Mouse (Mus musculus): ENCODE results near the gene Fam114a1. TPM values are rescaled to one million over a fixed set of nuclear protein-coding genes. Genes with fewer than 3 reads are reported as not detected.
A peak's percentile ranks its signal among the peaks of the same experiment; 100 is the strongest.

Gene Fam114a1
- polyA plus RNA-seq, 1 experiment from 2014 or later: 4.5 TPM

- Histone ChIP-seq H3K9ac (ENCODE audit: low read length) (no peak overlapping the region), H3K36me3 (ENCODE audit: control insufficient read depth, insufficient read depth, low read length) (no peaks in the 10 kb centered on the region), H3K4me3 (ENCODE audit: low read depth, low read length) (no peak overlapping the region), H3K4me1 (ENCODE audit: control insufficient read depth, insufficient read depth, low read length) (peaks cover 4% of the 10 kb centered on the region; the same call in 1 of the 2 replicates), H3K4me2 (ENCODE audit: low read length) (no peak overlapping the region), H3K27ac (ENCODE audit: low read depth, low read length) (no peak overlapping the region; the same call in 1 of the 2 replicates), H3K27me3 (replicated peaks; ENCODE audit: control insufficient read depth, insufficient read depth, low read length) (no peaks in the 10 kb centered on the region), H3K9me3 (replicated peaks; ENCODE audit: control insufficient read depth, low read length) (no peaks in the 10 kb centered on the region)
- DNase-seq (ENCODE audit: low spot score): peak; percentile 83
- peak; percentile 71 for ATAC-seq
- WGBS: 47% methylated on average over 7 of the region's 7 CpGs
Observed at GRCm38 (mm10) chr5:65019823-65020222, 50.0 kb downstream of the Fam114a1 start.

DNA sequence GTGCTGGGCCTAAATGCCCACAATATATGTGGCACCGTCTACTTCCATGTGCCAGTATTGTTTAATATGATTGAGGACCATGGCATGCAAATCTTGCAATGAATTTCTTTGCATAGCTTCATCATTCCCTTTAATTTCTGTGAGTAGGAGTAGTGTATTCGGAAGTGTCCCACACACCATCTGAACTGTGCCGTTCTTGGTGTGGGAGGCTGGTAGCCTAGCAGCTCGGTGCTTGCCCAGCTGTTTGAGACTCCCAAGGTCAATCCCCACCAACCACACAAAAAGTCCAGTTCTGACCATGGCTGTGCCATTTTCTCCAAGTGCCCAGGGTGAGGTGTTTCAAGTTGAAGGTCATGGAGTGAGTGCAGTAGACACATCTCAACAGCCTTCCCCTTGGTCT lies 52.1 kb downstream of the Fam114a1 start:
- ATAC-seq (no peak), DNase-seq (ENCODE audit: low spot score) (no peak)
- peaks cover 4% of the 10 kb centered on the region; the same call in 1 of the 2 replicates for H3K4me1 ChIP-seq (ENCODE audit: control insufficient read depth, insufficient read depth, low read length)

DNA sequence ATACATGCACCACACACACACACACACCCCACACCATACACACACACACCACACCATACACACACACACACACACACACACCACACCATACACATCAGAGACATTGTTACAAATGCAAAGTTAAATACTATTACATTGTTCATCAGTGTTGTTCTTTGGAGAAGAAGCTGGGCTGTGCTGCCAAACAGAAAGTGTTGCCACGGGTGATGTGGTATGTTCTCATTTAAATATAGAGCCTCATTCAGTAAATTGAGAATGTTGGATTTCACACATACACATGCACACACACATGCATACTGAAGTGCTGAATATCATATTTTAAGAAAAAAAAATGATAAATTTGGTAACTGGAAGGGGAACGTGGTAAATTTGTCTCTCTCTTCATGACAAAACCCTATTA lies 54.8 kb downstream of the Fam114a1 start:
- no peak overlapping the region for H3K4me3 ChIP-seq (ENCODE audit: low read depth, low read length)
- ATAC-seq: no peak
- no peak overlapping the region for H3K4me2 ChIP-seq (ENCODE audit: low read length)
- no peak overlapping the region for H3K27ac ChIP-seq (ENCODE audit: low read depth, low read length)
- peaks cover 11% of the 10 kb centered on the region; the same call in 1 of the 2 replicates for H3K4me1 ChIP-seq (ENCODE audit: control insufficient read depth, insufficient read depth, low read length)
- no peaks in the 10 kb centered on the region for H3K27me3 ChIP-seq (replicated peaks; ENCODE audit: control insufficient read depth, insufficient read depth, low read length)
- H3K9ac ChIP-seq (ENCODE audit: low read length): no peak overlapping the region
- 81% methylated on average over 2 of the region's 2 CpGs for WGBS
- DNase-seq (ENCODE audit: low spot score): no peak
- no peaks in the 10 kb centered on the region for H3K9me3 ChIP-seq (replicated peaks; ENCODE audit: control insufficient read depth, low read length)
- no peaks in the 10 kb centered on the region for H3K36me3 ChIP-seq (ENCODE audit: control insufficient read depth, insufficient read depth, low read length)

More for the DNA sequence above, 52.1 kb downstream of the Fam114a1 start:
- H3K4me2 ChIP-seq (ENCODE audit: low read length): no peak overlapping the region
- no peaks in the 10 kb centered on the region for H3K36me3 ChIP-seq (ENCODE audit: control insufficient read depth, insufficient read depth, low read length)
- WGBS: 96% methylated on average over 4 of the region's 4 CpGs
- H3K27me3 ChIP-seq (replicated peaks; ENCODE audit: control insufficient read depth, insufficient read depth, low read length): no peaks in the 10 kb centered on the region
- no peak overlapping the region for H3K4me3 ChIP-seq (ENCODE audit: low read depth, low read length)
- no peak overlapping the region for H3K9ac ChIP-seq (ENCODE audit: low read length)
- H3K9me3 ChIP-seq (replicated peaks; ENCODE audit: control insufficient read depth, low read length): no peaks in the 10 kb centered on the region
- H3K27ac ChIP-seq (ENCODE audit: low read depth, low read length): no peak overlapping the region

- H3K4me2 ChIP-seq (ENCODE audit: low read length): no peak overlapping the region
- no peaks in the 10 kb centered on the region for H3K9me3 ChIP-seq (replicated peaks; ENCODE audit: control insufficient read depth, low read length)
- H3K9ac ChIP-seq (ENCODE audit: low read length): no peak overlapping the region
- ATAC-seq (no peak), DNase-seq (ENCODE audit: low spot score) (no peak)
- no peak overlapping the region for H3K4me3 ChIP-seq (ENCODE audit: low read depth, low read length)
- no peaks in the 10 kb centered on the region for H3K27me3 ChIP-seq (replicated peaks; ENCODE audit: control insufficient read depth, insufficient read depth, low read length)
- no peak overlapping the region for H3K27ac ChIP-seq (ENCODE audit: low read depth, low read length)
- peaks cover 7% of the 10 kb centered on the region; the same call in 1 of the 2 replicates for H3K4me1 ChIP-seq (ENCODE audit: control insufficient read depth, insufficient read depth, low read length)
- H3K36me3 ChIP-seq (ENCODE audit: control insufficient read depth, insufficient read depth, low read length): no peaks in the 10 kb centered on the region
- 61% methylated on average over 6 of the region's 6 CpGs for WGBS
Observed at GRCm38 (mm10) chr5:65025916-65026315, 56.0 kb downstream of the Fam114a1 start.

DNA sequence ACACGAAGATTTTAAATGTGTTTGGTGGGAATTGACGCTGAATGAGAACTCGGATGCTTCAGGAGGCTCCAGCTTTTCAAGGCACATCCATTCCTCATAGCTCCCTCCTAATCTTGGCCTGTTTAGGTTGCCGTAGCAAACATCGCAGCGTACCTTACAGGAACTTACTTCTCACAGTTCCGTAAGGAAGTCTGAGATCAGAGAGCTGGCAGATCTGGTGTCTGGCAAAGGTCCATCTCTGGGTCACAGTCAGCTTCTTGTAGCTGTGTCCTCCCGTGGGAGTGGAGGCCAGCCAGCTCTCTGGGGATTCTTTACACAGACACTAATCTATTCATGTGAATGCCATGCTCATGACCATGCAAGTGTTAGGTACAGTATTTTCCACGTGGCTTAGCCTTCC lies 56.9 kb downstream of the Fam114a1 start:
- peak; percentile 41 for DNase-seq (ENCODE audit: low spot score)
- WGBS: 61% methylated on average over 9 of the region's 9 CpGs

GRCm38 (mm10) chr5:65028019-65028418 lies 58.1 kb downstream of the Fam114a1 start:
- no peaks in the 10 kb centered on the region for H3K27me3 ChIP-seq (replicated peaks; ENCODE audit: control insufficient read depth, insufficient read depth, low read length)
- H3K9ac ChIP-seq (ENCODE audit: low read length): no peak overlapping the region; the same call in 1 of the 2 replicates
- peaks cover 7% of the 10 kb centered on the region; the same call in 1 of the 2 replicates for H3K4me1 ChIP-seq (ENCODE audit: control insufficient read depth, insufficient read depth, low read length)
- no peaks in the 10 kb centered on the region for H3K36me3 ChIP-seq (ENCODE audit: control insufficient read depth, insufficient read depth, low read length)
- 30% methylated on average over 9 of the region's 9 CpGs for WGBS
- DNase-seq (ENCODE audit: low spot score) (peak; percentile 68), ATAC-seq (peak; percentile 61; the same call in 1 of the 2 replicates)
- H3K9me3 ChIP-seq (replicated peaks; ENCODE audit: control insufficient read depth, low read length): no peaks in the 10 kb centered on the region
- H3K4me2 ChIP-seq (ENCODE audit: low read length): no peak overlapping the region
- peak overlapping the region; percentile 66 for H3K27ac ChIP-seq (ENCODE audit: low read depth, low read length)
- H3K4me3 ChIP-seq (ENCODE audit: low read depth, low read length): no peak overlapping the region

More for the DNA sequence above, 56.9 kb downstream of the Fam114a1 start:
- H3K4me1 ChIP-seq (ENCODE audit: control insufficient read depth, insufficient read depth, low read length): peaks cover 7% of the 10 kb centered on the region; the same call in 1 of the 2 replicates
- ATAC-seq: no peak
- no peak overlapping the region for H3K4me3 ChIP-seq (ENCODE audit: low read depth, low read length)
- H3K4me2 ChIP-seq (ENCODE audit: low read length): no peak overlapping the region
- no peaks in the 10 kb centered on the region for H3K36me3 ChIP-seq (ENCODE audit: control insufficient read depth, insufficient read depth, low read length)
- H3K9me3 ChIP-seq (replicated peaks; ENCODE audit: control insufficient read depth, low read length): no peaks in the 10 kb centered on the region
- H3K9ac ChIP-seq (ENCODE audit: low read length): no peak overlapping the region
- no peaks in the 10 kb centered on the region for H3K27me3 ChIP-seq (replicated peaks; ENCODE audit: control insufficient read depth, insufficient read depth, low read length)
- H3K27ac ChIP-seq (ENCODE audit: low read depth, low read length): no peak overlapping the region

DNA sequence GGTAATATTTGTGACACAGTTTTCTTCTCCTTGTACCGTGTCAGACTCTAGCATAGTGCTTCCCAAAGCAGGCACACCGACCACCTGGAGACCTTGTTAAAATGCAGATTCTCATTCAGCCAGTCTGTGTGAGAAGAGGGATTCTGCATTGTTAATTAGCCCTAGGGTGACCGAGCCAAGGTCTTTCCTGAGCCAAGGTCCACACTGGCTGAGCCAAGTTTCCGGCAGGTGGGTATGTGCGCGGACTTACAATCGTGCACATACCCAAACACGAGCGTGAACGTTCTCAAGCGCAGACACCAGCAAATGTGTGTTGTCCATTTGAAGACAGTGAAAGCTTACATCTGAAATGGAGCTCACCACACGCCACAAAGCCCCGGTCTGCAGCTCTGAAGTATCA lies 66.7 kb downstream of the Fam114a1 start:
- Histone ChIP-seq H3K9me3 (replicated peaks; ENCODE audit: control insufficient read depth, low read length) (no peaks in the 10 kb centered on the region), H3K27me3 (replicated peaks; ENCODE audit: control insufficient read depth, insufficient read depth, low read length) (no peaks in the 10 kb centered on the region), H3K27ac (ENCODE audit: low read depth, low read length) (0 out of 2 replicates have a peak overlapping the region, but pooled peaks have one; percentile 46), H3K4me2 (ENCODE audit: low read length) (peak overlapping the region; percentile 16; the same call in 1 of the 2 replicates), H3K9ac (ENCODE audit: low read length) (no peak overlapping the region), H3K36me3 (ENCODE audit: control insufficient read depth, insufficient read depth, low read length) (no peaks in the 10 kb centered on the region), H3K4me1 (ENCODE audit: control insufficient read depth, insufficient read depth, low read length) (peaks cover 13% of the 10 kb centered on the region; the same call in 1 of the 2 replicates), H3K4me3 (ENCODE audit: low read depth, low read length) (no peak overlapping the region)
- DNase-seq (ENCODE audit: low spot score): peak; percentile 61
- WGBS: 23% methylated on average over 13 of the region's 13 CpGs
- ATAC-seq: peak; percentile 59; the same call in 1 of the 2 replicates

DNA sequence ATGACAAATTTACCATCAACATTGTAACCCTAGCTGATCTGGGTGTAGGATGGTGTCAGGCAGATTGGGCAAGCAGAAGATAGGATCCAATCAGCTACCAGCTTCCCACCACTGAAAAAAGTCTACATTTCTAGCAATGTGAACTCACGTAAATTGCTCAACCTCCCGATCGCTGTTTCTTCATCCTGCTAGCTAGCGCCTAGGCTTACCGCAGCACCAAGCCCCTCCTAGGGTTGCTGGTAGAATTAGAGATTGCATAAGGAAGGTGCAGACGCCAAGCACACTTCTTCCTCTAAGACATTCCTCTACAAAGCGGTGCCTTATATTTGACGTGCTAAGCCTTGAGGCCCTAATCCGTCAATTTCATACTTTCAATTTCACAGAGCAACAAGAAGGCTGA lies 68.4 kb downstream of the Fam114a1 start:
- DNase-seq (ENCODE audit: low spot score) (no peak), ATAC-seq (no peak)
- Histone ChIP-seq H3K27me3 (replicated peaks; ENCODE audit: control insufficient read depth, insufficient read depth, low read length) (no peaks in the 10 kb centered on the region), H3K4me2 (ENCODE audit: low read length) (no peak overlapping the region), H3K9ac (ENCODE audit: low read length) (no peak overlapping the region), H3K36me3 (ENCODE audit: control insufficient read depth, insufficient read depth, low read length) (no peaks in the 10 kb centered on the region), H3K9me3 (replicated peaks; ENCODE audit: control insufficient read depth, low read length) (no peaks in the 10 kb centered on the region), H3K27ac (ENCODE audit: low read depth, low read length) (no peak overlapping the region), H3K4me1 (ENCODE audit: control insufficient read depth, insufficient read depth, low read length) (peaks cover 13% of the 10 kb centered on the region; the same call in 1 of the 2 replicates), H3K4me3 (ENCODE audit: low read depth, low read length) (no peak overlapping the region)
- WGBS: 82% methylated on average over 9 of the region's 9 CpGs

DNA sequence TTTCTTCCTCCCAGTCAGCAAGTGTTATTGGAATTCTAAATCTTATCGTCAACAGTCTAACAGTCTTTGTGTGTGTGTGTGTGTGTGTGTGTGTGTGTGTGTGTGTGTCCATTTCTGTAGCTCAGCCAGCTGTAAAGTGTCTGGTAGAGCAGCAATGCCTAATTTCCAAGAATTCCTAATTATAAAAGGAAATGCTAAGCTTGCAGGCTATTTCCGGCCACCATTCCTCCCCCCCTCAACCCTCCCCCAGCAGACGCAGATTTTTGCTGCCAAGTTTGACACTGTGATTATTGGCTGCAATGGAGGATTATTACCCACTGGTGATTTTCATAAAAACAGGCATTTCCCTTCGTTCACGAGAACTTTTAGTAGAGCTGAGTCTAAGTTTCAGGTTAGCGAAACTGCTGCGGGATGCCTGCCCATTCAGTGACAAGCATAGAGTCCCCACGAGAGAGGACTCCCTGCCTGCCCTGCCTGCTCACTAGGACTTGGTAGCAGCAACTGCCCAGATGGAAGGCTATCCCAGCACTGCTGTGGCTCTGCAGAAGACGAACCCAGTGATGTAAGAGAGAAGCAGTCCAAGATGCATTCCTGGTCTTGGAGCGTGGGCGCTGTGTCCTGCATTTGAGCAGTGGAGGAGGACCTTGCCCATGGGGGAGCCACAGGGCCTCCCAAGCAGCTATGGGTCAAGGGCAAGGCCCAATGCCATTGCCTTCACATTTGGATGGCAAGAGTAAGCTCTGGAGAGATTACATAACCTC lies 69.1 kb downstream of the Fam114a1 start:
- Histone ChIP-seq H3K27me3 (replicated peaks; ENCODE audit: control insufficient read depth, insufficient read depth, low read length) (no peaks in the 10 kb centered on the region), H3K9me3 (replicated peaks; ENCODE audit: control insufficient read depth, low read length) (no peaks in the 10 kb centered on the region), H3K36me3 (ENCODE audit: control insufficient read depth, insufficient read depth, low read length) (no peaks in the 10 kb centered on the region), H3K9ac (ENCODE audit: low read length) (no peak overlapping the region), H3K27ac (ENCODE audit: low read depth, low read length) (no peak overlapping the region), H3K4me3 (ENCODE audit: low read depth, low read length) (no peak overlapping the region), H3K4me1 (ENCODE audit: control insufficient read depth, insufficient read depth, low read length) (peaks cover 13% of the 10 kb centered on the region; the same call in 1 of the 2 replicates), H3K4me2 (ENCODE audit: low read length) (no peak overlapping the region)
- DNase-seq (ENCODE audit: low spot score) (peak; percentile 34), ATAC-seq (0 out of 2 replicates have a peak, but pooled peaks have one; percentile 18)
- WGBS: 60% methylated on average over 11 of the region's 11 CpGs
